Mouse (Mus musculus): ENCODE data around the gene Mul1. TPM values are rescaled to one million over a fixed set of nuclear protein-coding genes. Genes with fewer than 3 reads are reported as not detected.
A peak's percentile ranks its signal among the peaks of the same experiment; 100 is the strongest.

Mul1 gene
- 18.6 and 21.5 TPM in 2 replicates for polyA plus RNA-seq (2016; fragmentation: Nextera tagmentation; extraction: Ambion mirVana)

DNA sequence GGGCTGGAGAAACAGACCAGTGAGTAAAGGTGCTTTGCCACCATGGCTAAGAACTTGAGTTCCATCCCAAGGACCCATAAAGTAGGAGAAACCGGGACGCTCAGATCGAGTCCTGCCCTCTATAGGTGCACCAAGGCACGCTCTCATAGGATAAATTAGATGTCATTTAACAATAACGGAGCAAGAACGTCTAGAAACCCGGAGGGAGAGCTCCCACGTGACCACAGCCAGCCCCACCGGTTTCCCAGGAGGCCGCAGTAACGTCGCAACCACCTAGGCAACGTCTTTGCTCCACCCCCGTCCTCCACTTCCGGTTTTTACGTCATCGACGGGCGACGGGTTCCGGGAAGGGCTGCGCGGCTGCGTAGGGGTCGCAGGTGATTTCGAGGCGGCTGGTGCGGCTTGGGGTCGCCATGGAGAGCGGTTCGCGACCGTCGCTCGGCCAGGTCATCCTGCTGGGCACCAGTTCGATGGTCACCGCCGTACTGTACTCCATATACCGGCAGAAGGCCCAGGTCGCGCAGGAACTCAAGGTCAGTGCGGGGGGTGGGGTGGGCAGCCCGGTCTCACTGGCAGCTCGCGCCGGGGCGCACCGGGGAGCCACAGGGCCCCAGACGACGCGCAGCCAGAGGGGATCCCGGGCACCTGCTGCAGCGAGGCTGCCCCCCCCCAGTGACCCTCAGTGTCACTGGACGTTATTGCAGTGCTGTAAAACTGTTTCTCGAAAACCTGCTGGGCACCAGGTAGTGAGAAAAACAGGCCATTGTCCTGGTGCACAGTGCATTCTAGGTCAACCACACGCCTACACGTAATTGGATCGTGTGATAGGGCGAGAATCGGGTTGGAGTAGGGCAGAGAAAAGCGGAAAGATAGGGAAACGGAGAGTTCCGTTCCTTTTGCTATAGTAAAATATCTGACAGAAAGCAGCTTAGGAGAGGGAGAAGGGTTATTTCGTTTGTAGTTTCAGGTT, at the start of gene Mul1:
TSS of gene Mul1 (plus strand) at position 325 of the 970 bp plus-strand sequence.
- 0 out of 2 replicates have a peak within 1 kb of the TSS, but pooled peaks have one; percentile 15 for H3K27ac ChIP-seq (ENCODE audit: poor library complexity, severe bottlenecking)

DNA sequence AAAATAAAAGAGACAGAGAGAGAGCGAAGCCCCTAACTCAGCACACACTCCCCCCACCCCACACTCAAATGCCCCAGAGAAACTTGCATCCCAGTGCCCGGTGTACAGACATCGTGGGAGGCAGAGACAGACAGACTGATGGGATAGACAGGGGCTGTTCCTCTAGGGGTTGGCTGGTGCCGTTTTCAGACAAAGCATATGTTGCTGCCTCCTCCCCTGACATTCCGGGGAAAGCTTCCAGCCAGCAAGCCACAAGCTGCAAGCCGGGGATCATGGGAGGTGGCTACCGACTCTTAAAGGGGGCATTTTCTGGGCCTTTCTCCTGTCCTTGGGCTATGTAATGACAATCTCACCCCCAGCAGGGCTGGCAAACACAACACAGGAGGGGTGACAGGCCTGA, 40.8 kb upstream of the Mul1 start:
- Histone ChIP-seq H3K4me2 (no peak overlapping the region), H3K36me3 (no peaks in the 10 kb centered on the region), H3K9ac (no peak overlapping the region), H3K27me3 (replicated peaks) (peaks cover 93% of the 10 kb centered on the region), H3K4me1 (replicated peaks) (peaks cover 25% of the 10 kb centered on the region), H3K27ac (ENCODE audit: poor library complexity, severe bottlenecking) (no peak overlapping the region), H3K9me3 (replicated peaks) (no peaks in the 10 kb centered on the region), H3K4me3 (no peak overlapping the region)
- ATAC-seq (ENCODE audit: insufficient number of reproducible peaks, low FRiP score), result no peak
- 53% methylated on average over 7 of the region's 7 CpGs for WGBS

More for the DNA sequence above, at the start of gene Mul1:
- H3K9ac ChIP-seq, result peak within 1 kb of the TSS; percentile 85
- H3K27me3 ChIP-seq (replicated peaks), result peaks cover 5% of the 10 kb centered on the region; the same call in 1 of the 2 replicates
- peak within 1 kb of the TSS; percentile 88 for H3K4me3 ChIP-seq
- peaks cover 39% of the 10 kb centered on the region for H3K36me3 ChIP-seq
- peak within 1 kb of the TSS; percentile 87 for H3K4me2 ChIP-seq
- peak; percentile 94 for ATAC-seq (ENCODE audit: insufficient number of reproducible peaks, low FRiP score)
- no peaks in the 10 kb centered on the region for H3K9me3 ChIP-seq (replicated peaks)
- H3K4me1 ChIP-seq (replicated peaks), result peaks cover 11% of the 10 kb centered on the region
- WGBS, result 1% methylated on average over 64 of the region's 64 CpGs

DNA sequence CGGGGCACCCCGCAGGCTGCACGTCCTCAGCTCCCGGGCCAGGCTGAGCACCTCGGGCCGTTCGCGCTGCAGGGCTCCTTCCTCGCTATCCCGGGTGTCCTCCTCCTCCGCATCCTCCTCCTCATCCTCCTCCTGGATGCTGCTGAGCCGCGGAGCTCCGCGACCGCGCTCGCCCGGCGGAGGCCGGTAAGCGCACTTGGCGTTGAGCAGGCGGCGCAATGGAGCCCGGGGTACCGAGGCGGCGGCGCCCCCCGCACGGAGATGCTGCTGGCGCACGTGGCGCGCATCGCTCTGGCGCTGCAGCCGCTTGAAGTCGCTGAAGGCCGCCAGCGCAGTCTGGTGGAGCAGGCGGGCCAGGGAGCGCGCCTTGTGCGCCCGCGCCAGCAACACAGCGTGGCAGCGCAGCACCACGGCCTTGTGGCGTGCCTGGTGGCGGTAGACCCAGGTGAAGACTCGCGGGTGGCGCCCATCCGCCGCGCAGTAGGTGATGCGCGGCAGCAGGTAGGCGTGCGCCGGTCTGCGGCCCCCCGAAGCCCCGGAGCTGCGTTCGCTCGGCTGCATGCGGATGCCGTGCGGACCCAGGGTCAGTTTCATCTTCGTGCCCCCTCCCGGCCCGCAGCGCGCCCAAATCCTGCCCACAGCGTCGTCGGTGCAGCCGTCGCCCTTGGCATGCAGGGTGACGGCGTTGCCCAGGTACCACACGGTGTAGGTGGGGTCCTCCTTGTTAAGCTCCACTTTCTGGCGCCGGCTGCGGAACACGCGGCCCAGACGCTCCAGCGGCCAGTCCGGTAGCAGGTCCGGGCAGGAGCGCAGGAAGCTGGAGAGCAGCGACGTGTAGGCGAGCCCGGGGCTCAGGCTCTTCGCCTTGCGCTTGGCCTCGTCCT, 39.1 kb upstream of the Mul1 start:
- Histone ChIP-seq H3K4me2 (peak overlapping the region; percentile 68), H3K9ac (peak overlapping the region; percentile 26; the same call in 1 of the 2 replicates), H3K9me3 (replicated peaks) (no peaks in the 10 kb centered on the region), H3K27ac (ENCODE audit: poor library complexity, severe bottlenecking) (no peak overlapping the region), H3K27me3 (replicated peaks) (peaks cover 95% of the 10 kb centered on the region), H3K4me3 (peak overlapping the region; percentile 41), H3K4me1 (replicated peaks) (peaks cover 25% of the 10 kb centered on the region), H3K36me3 (no peaks in the 10 kb centered on the region)
- no peak for ATAC-seq (ENCODE audit: insufficient number of reproducible peaks, low FRiP score)
- WGBS, result under 1% methylated on average over 102 of the region's 103 CpGs

DNA sequence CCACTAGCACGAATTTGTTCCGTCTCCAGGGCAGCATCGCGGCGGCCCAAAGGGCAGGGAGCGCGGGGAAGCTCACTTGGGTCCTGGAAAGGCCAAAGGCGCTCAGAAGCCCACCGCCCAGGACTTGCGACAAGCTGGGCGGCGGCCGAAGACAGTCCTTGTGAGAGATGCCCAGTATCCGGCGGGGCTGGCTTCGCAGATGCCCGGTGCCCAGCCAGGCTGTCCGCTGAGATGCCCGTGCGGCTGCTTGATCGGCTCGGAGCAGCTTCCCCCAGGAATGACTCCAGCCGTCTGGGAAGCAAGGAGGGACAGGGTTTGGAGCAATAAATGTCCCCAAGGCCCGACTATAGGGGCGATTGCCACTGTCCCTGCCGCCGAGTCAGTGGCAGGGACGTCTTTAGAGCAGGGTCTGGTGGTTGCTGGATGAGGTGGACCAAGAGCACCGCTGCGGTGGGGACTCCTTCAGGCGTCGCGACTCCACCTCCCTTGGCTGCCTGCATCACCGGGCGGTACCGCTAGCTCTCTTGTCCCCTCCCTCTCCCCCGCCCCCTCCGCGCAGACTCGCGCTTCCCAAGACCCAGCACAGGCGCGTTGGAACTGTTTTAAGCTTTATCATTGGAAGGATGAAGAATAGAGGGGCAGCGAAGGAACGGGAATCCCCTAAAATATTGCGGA, 38.4 kb upstream of the Mul1 start, which contains the start of gene Fam43b:
TSS of gene Fam43b (minus strand) at position 558 of the 675 bp plus-strand sequence.
- ATAC-seq (ENCODE audit: insufficient number of reproducible peaks, low FRiP score), result no peak
- H3K9me3 ChIP-seq (replicated peaks), result no peaks in the 10 kb centered on the region
- 2% methylated on average over 46 of the region's 46 CpGs for WGBS
- H3K36me3 ChIP-seq, result no peaks in the 10 kb centered on the region
- peak within 1 kb of the TSS; percentile 26; the same call in 1 of the 2 replicates for H3K9ac ChIP-seq
- peaks cover 92% of the 10 kb centered on the region for H3K27me3 ChIP-seq (replicated peaks)
- H3K4me1 ChIP-seq (replicated peaks), result peaks cover 25% of the 10 kb centered on the region
- no peak within 1 kb of the TSS for H3K27ac ChIP-seq (ENCODE audit: poor library complexity, severe bottlenecking)
- H3K4me2 ChIP-seq, result peak within 1 kb of the TSS; percentile 68
- peak within 1 kb of the TSS; percentile 41 for H3K4me3 ChIP-seq

DNA sequence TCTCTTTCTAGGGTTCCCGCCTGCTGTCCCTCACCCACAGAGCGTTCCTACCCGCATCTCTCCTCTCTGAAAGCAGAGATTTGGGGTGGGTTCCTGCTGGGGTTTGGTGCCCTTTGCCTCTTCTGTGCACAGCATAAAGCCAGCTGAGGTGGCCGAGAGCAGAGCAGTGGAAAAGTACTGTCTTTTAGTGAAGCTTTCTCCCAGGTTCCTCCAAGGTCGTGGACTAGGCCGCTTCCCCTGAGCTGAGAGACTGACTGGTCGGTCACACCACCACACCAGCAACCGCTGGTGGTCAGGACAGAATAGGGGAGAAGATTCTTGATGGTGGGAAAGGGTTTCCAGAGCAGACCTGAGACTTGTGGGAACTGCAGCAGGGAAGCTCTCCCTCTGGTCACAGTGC, 37.8 kb upstream of the Mul1 start:
- Histone ChIP-seq H3K4me3 (peak overlapping the region; percentile 41), H3K27ac (ENCODE audit: poor library complexity, severe bottlenecking) (no peak overlapping the region), H3K27me3 (replicated peaks) (peaks cover 90% of the 10 kb centered on the region), H3K4me1 (replicated peaks) (peaks cover 25% of the 10 kb centered on the region), H3K9me3 (replicated peaks) (no peaks in the 10 kb centered on the region), H3K4me2 (peak overlapping the region; percentile 68), H3K36me3 (no peaks in the 10 kb centered on the region), H3K9ac (no peak overlapping the region)
- ATAC-seq (ENCODE audit: insufficient number of reproducible peaks, low FRiP score), result no peak
- WGBS, result 6% methylated on average over 8 of the region's 8 CpGs

DNA sequence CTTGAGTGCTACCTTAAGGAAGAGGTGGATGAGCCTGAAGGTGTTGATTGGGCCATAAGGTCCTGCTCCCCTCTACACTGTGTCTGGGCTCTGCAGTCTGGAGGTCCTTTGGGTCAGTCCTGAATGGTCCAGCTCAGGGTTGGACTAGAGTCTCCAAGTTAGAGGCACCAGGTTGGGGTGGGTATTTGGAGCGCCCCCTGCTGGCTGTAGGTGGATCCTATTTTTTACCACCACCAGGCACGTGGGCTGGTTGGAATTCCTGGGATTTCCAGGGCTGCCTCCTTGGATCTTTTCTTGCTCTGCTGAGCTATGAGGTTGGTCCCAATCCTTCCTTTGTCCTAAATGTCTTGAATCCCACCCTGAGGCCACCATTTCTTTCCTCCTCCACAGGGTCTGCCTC, 29.7 kb upstream of the Mul1 start:
- Histone ChIP-seq H3K27ac (ENCODE audit: poor library complexity, severe bottlenecking) (no peak overlapping the region), H3K9me3 (replicated peaks) (no peaks in the 10 kb centered on the region), H3K4me1 (replicated peaks) (no peaks in the 10 kb centered on the region), H3K36me3 (no peaks in the 10 kb centered on the region), H3K4me3 (no peak overlapping the region), H3K9ac (no peak overlapping the region), H3K4me2 (no peak overlapping the region), H3K27me3 (replicated peaks) (peaks cover 28% of the 10 kb centered on the region)
- no peak for ATAC-seq (ENCODE audit: insufficient number of reproducible peaks, low FRiP score)
- 2% methylated on average over 2 of the region's 2 CpGs for WGBS

DNA sequence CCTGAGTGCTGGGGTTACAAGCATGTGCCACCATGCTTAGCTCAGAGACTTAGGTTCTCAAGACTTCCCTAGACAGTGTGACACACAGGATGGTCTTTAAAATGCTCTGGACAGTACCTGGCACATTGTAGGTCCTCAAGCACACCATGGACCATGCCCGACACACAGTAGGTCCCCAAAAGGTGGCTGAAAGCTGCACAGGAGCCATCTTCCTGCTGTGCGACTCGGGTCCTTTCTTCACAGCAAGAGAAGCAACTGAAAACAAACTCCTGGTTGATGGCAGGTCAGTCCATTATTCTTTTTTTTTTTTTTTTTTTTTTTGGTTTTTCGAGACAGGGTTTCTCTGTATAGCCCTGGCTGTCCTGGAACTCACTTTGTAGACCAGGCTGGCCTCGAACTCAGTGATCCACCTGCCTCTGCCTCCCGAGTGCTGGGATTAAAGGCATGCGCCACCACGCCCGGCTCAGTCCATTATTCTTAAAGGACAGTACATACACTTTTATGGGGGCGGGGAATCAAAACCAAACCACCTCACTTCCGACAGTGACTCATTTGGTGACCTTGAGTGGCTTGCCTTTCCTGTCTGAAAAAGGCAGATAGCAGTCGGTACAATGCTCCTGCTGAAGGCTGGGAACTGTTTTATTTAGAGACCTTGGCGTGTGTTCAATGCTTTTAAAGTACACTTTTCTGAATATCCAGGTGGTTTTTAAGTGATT, 26.8 kb upstream of the Mul1 start:
- H3K4me1 ChIP-seq (replicated peaks), result no peaks in the 10 kb centered on the region
- H3K4me2 ChIP-seq, result no peak overlapping the region
- WGBS, result 62% methylated on average over 12 of the region's 13 CpGs
- ATAC-seq (ENCODE audit: insufficient number of reproducible peaks, low FRiP score), result no peak
- H3K36me3 ChIP-seq, result no peaks in the 10 kb centered on the region
- peaks cover 44% of the 10 kb centered on the region for H3K27me3 ChIP-seq (replicated peaks)
- H3K9me3 ChIP-seq (replicated peaks), result no peaks in the 10 kb centered on the region
- no peak overlapping the region for H3K27ac ChIP-seq (ENCODE audit: poor library complexity, severe bottlenecking)
- H3K4me3 ChIP-seq, result no peak overlapping the region
- no peak overlapping the region for H3K9ac ChIP-seq

DNA sequence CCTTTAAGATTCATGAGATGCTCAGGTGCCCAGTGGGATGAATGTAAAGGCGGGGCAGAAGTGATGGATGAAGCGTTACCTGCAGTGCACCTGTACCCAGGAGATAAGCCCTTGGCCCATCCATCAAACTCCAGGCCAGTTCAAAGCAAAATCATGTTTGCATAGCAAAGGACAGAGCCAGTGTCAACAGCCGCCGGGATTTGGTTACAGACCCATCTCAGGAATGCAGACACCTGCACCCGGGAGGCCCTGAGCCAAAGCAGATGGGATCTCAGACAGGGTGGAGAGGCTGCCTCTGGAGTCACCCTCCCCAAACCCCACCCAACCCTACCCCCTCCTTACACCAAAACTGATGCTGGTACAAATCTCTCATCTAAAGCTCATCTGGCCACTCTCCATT, 23.5 kb upstream of the Mul1 start:
- ATAC-seq (ENCODE audit: insufficient number of reproducible peaks, low FRiP score), result no peak
- Histone ChIP-seq H3K27ac (ENCODE audit: poor library complexity, severe bottlenecking) (no peak overlapping the region), H3K4me3 (no peak overlapping the region), H3K36me3 (no peaks in the 10 kb centered on the region), H3K27me3 (replicated peaks) (peaks cover 41% of the 10 kb centered on the region), H3K9me3 (replicated peaks) (no peaks in the 10 kb centered on the region), H3K4me2 (no peak overlapping the region), H3K4me1 (replicated peaks) (peaks cover 7% of the 10 kb centered on the region), H3K9ac (no peak overlapping the region)
- WGBS, result 13% methylated on average over 5 of the region's 5 CpGs

DNA sequence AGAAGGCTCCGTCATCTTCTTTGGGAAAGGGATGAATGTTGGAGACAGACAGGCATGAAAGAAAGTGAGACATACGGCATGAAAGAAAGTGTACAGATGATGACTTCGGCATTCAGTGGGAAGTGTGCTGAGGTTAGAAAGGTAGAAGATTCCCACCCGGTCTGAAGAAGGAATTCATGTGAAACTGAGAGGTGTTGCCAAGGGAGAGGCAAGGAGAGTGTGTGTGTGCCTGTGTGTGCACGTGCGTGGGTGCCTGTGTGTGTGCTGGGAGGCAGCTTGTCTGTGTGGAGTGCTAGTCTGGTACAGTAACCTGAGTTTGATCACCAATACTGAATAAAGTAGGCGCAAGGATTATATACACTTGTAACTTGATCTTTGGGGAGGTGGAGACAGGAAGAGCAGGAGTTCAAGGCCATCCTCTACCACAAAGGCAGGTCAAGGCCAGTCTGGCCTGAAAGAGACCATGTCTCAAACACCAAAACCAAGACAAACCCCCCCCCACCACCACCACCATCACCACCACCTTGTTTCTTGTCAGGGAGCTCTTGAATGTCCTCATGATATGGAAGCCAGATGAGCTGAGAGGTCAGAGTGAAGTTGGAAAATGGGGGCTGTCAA, 22.9 kb upstream of the Mul1 start:
- peaks cover 7% of the 10 kb centered on the region for H3K4me1 ChIP-seq (replicated peaks)
- no peak overlapping the region for H3K4me3 ChIP-seq
- H3K4me2 ChIP-seq, result no peak overlapping the region
- no peaks in the 10 kb centered on the region for H3K9me3 ChIP-seq (replicated peaks)
- no peak for ATAC-seq (ENCODE audit: insufficient number of reproducible peaks, low FRiP score)
- H3K36me3 ChIP-seq, result no peaks in the 10 kb centered on the region
- H3K27me3 ChIP-seq (replicated peaks), result peaks cover 35% of the 10 kb centered on the region
- WGBS, result 44% methylated on average over 7 of the region's 7 CpGs
- H3K27ac ChIP-seq (ENCODE audit: poor library complexity, severe bottlenecking), result no peak overlapping the region
- H3K9ac ChIP-seq, result no peak overlapping the region

DNA sequence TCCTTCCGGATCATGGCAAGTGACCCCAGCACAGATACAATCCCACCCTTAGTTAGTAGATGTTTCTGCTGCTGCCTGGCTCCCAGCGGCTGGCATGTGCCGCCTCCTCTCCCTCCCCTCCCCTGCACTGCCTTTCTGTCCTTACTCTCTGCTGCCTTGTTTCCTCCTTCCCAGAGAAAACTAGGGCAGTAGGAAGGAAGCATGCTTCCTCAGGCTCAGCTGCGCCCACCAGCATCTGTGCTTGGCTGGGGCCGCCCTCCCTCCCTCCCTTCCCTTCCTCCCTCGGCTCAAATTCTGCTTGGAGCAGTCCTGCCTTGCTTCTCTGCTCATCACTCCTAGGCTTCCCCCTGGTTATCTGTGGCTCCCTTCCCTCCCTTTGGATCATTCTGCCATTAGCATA, 19.7 kb upstream of the Mul1 start:
- Histone ChIP-seq H3K4me3 (no peak overlapping the region), H3K27ac (ENCODE audit: poor library complexity, severe bottlenecking) (no peak overlapping the region), H3K9me3 (replicated peaks) (no peaks in the 10 kb centered on the region; the same call in 1 of the 2 replicates), H3K9ac (peak overlapping the region; percentile 6; the same call in 1 of the 2 replicates), H3K4me2 (peak overlapping the region; percentile 21; the same call in 1 of the 2 replicates), H3K36me3 (no peaks in the 10 kb centered on the region), H3K27me3 (replicated peaks) (peaks cover 49% of the 10 kb centered on the region), H3K4me1 (replicated peaks) (peaks cover 7% of the 10 kb centered on the region)
- no peak for ATAC-seq (ENCODE audit: insufficient number of reproducible peaks, low FRiP score)
- 9% methylated on average over 5 of the region's 6 CpGs for WGBS

Measured in heart, embryonic 12.5 days (tissue).